Mouse (Mus musculus): ENCODE results near the gene Gm11077.

Gene Gm11077

GRCm38 (mm10) chr6:140747591-140747990, 18.5 kb downstream of the Gm11077 start:
- DNase-seq (ENCODE audit: low spot score in 2 of 2) = no peak

- DNase-seq (ENCODE audit: low spot score in 2 of 2) = peak; percentile 15 to 20
These were observed 21.4 kb downstream of the Gm11077 start for GRCm38 (mm10) chr6:140750371-140751080.

- DNase-seq (ENCODE audit: low spot score in 2 of 2) = peak in 1 of 2 experiments; percentile 43
These were observed 37.3 kb downstream of the Gm11077 start for GRCm38 (mm10) chr6:140766365-140766764.

GRCm38 (mm10) chr6:140767237-140767636, 38.2 kb downstream of the Gm11077 start:
- no peak for DNase-seq (ENCODE audit: low spot score in 2 of 2)

GRCm38 (mm10) chr6:140768180-140768579, 39.1 kb downstream of the Gm11077 start:
- no peak for DNase-seq (ENCODE audit: low spot score in 2 of 2)

GRCm38 (mm10) chr6:140768859-140769640, 40.0 kb downstream of the Gm11077 start:
- no peak for DNase-seq (ENCODE audit: low spot score in 2 of 2)

GRCm38 (mm10) chr6:140776274-140776673, 47.2 kb downstream of the Gm11077 start:
- DNase-seq (ENCODE audit: low spot score in 2 of 2) = no peak

- DNase-seq (ENCODE audit: low spot score in 2 of 2) = no peak
These were observed 53.4 kb downstream of the Gm11077 start for GRCm38 (mm10) chr6:140782524-140782923.

- peak; percentile 2 to 9 for DNase-seq (ENCODE audit: low spot score in 2 of 2)
These were observed 57.0 kb downstream of the Gm11077 start for GRCm38 (mm10) chr6:140786058-140786457.

- DNase-seq (ENCODE audit: low spot score in 2 of 2) = peak in 1 of 2 experiments; percentile 5
These were observed 60.8 kb downstream of the Gm11077 start for GRCm38 (mm10) chr6:140789850-140790249.

- no peak for DNase-seq (ENCODE audit: low spot score in 2 of 2)
These were observed 64.7 kb downstream of the Gm11077 start for GRCm38 (mm10) chr6:140793676-140794262.

- no peak for DNase-seq (ENCODE audit: low spot score in 2 of 2)
These were observed 69.8 kb downstream of the Gm11077 start for GRCm38 (mm10) chr6:140798841-140799240.

GRCm38 (mm10) chr6:140799435-140800040, 70.5 kb downstream of the Gm11077 start:
- DNase-seq (ENCODE audit: low spot score in 2 of 2) = no peak

GRCm38 (mm10) chr6:140800587-140800986, 71.5 kb downstream of the Gm11077 start:
- no peak for DNase-seq (ENCODE audit: low spot score in 2 of 2)

All from heart, adult 9 months (tissue).